Mouse (Mus musculus) heart, postnatal 0 days (tissue): ENCODE measurements around the gene Hadha.

Experiments used
- CTCF ChIP-seq: IDR thresholded peaks from 2 replicates; pipeline ENCODE4 v1.5.1; 2016; ENCODE audit warnings: antibody characterized with exemption, control low read depth, low read depth
- EP300 ChIP-seq: IDR thresholded peaks from 2 replicates; pipeline ENCODE4 v1.6.1; 2016; ENCODE audit warnings: antibody characterized with exemption, low read depth

GRCm38 (mm10) chr5:30092701-30093100 is 62.3 kb downstream of the Hadha start:
- no peak for TF ChIP-seq EP300
- no peak for TF ChIP-seq CTCF
